Mouse (Mus musculus) MEL (cell line): ENCODE results near the gene Pramef8.

Experiments used
- CHD2 ChIP-seq: IDR thresholded peaks from 2 replicates; pipeline ENCODE4 v1.6.1; 2011; ENCODE audit warnings: low read length, improper control_type of control experiment
- ELF1 ChIP-seq: IDR thresholded peaks from 2 replicates; pipeline ENCODE4 v1.6.1; 2014; ENCODE audit warnings: low read depth, mild to moderate bottlenecking, inconsistent platforms, low read length, improper control_type of control experiment, moderate library complexity
- UBTF ChIP-seq: IDR thresholded peaks from 2 replicates; pipeline ENCODE4 v1.6.1; 2012; ENCODE audit warnings: low read depth, mild to moderate bottlenecking, inconsistent platforms, low read length, improper control_type of control experiment, moderate library complexity, borderline replicate concordance; ENCODE audit not compliant: insufficient read depth
- USF2 ChIP-seq, 2 experiments: IDR thresholded peaks; 2 replicates each; pipeline ENCODE4 v1.6.1; 2011 to 2012; ENCODE audit warnings: improper control_type of control experiment in 2 of 2, low read length in 2 of 2, borderline replicate concordance in 1 of 2, inconsistent platforms in 1 of 2, low read depth in 1 of 2, mild to moderate bottlenecking in 1 of 2; ENCODE audit not compliant: insufficient read depth in 1 of 2

GRCm38 (mm10) chr4:143394181-143394580 is 18.0 kb upstream of the Pramef8 start, which contains the start of gene Pramel1:
- no peak for TF ChIP-seq UBTF
- TF ChIP-seq ELF1: no peak
- no peak for TF ChIP-seq USF2 (IDR thresholded peaks at IDR 0.05; ENCODE audit: borderline replicate concordance in 1 of 2, insufficient read depth in 1 of 2, low read depth in 1 of 2, low read length in 2 of 2)
- TF ChIP-seq CHD2: no peak
